Mouse (Mus musculus) mature B cell (primary cell): Measurements from ENCODE around the gene Boc.

Source experiments
- in situ Hi-C: fragments of 300-500 bp; cut with MboI; formaldehyde crosslinking; loops from 2 replicates; pipeline ENCODE4 v1.14.3; 2019

The Boc gene

DNA sequence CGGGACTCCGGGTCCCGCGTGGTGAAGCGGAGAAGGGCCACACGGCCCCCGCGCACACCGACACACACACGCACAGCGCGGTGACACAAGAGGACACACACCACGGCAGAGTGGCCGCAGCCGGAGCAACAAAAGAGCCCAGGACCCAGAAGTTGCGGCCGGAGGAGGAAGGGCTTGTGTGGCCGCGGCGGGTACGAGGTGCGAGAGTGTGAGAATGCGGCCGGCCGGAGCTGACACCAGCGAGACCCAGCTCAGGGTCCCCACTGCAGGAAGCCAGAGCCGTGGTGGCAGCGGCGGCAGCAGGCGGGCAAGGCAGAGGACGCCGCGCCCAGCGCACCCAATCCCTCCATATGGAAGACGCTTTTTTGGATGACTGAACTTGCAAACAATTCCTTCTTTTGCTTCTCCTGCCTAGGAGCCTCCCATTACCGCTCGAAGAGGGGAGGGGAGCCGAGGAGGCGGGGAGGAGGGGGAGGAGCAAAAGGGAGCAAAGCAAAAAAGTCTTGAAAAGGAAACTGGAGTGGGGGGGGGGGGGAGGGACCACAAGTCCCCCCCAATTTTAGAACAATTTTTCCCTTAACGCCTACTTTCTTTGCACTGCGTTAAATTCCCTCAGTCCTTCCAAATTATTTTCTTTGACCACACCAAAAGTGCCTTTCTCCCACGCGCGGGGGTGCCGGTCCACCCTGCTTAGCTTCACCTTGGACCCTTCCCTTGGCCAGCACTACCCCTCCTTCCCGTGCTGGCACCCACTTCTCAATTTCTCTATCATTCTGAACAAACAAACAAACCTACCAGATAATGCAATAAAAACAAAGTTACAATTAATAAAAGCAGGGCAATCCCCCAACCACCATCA lies at the start of gene Boc:
Gene Boc, minus strand, starts transcription at position 427 of the 859 bp plus-strand sequence.
- in situ Hi-C loops, result no loop called here

DNA sequence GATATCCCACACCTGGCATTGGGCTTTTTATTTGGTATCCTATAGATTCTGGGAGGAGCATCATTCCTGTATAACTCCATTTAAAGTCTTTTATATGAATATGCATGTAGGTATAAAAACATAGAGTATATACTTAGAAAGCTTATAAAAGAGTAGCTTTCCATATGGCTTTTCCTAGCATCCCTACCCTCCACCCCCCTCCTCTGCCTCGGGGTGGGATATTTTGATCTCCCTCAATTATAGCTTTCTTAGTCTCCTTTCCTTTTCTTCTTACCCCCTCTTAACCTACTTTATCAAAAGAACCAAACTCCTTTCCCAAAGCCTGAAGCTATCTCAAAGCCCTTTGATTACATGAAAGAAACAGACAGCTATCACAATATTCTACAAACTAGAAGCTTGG lies 47.9 kb upstream of the Boc start:
- in situ Hi-C loops, result no loop called here

DNA sequence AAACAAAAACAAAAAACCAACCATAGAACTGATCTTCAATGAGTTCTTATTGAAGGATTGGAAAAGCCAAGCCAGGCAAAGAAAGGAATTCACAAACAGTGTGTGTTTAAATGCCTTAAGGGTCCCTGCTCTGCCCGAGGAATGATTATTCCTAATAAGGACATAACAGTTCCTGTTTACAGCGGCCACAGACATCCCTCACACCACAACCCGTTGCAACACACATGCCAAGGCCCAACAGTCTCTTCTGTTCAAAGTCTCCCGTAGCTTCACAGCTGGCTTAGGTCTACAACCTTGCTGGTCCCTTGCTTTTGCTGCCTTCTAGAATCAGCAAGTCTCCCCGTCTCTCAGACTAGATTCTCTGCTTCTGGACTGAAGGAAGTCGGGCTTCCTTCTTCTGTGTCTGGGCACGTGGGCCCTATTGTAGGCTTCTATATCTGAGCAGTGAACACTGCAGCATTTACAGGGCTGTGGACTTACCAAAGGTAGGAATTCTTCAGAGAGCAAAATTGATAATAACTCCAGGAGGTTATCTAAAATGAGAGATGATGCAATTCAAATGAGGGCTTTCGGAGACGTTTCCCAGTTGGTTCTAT lies 45.4 kb upstream of the Boc start:
- in situ Hi-C loops, result no loop called here

DNA sequence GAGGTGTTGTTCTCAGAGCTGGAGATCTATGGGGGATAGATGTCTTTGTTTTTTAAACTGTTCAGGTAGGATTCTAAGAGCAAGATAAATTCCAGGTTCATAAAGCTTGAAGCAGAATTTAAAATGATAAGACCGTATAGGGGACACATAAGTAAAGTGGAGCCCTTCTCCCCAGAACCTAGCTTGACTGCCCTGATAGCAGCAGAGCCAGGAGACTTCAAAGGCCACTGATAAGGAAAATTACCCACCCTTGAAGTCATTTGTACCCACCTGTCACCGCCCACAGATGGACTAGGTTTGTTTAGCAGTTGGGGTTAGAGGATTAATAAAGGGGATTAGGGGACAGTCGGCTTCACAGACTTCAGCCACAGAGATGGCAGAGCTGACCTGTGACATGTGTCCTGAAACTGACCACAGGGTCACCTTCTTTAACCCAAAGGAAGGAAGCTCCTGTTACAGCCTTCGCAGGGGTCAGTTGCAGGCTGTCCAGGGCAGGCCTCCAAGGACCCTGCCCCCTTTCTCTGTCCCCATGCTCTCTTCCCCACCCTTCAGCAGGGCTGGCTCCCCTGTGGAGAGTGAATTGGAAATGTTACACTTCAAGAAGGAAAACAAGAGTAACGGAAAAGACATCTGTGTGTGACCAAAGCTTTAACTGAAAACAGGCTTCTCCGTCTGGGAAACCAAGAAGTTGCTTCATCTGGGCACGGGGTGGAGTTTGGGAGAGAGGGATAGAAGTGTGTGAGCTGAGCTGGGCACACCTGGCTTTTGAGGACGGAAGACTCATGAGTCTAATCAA lies 43.5 kb upstream of the Boc start:
- in situ Hi-C loops, result no loop called here

DNA sequence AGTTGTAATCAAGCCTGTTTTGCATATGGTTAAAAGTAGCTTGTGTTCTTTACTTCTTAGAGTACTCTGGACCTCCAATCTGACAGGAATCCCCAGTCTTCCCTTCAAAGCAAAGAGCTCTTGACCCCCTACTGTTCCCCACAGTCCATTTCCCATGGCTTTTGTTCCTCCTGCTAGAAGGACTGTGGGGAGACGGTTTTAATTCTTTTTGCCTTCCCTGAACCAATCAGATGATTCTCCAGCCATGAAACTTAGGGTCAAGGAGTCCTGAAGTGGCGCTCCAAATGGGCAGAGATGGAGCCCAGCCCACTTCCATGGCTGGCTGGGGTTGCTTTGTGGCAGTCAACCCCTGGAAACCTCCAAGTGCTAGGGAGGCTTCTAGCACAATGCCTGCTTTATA lies 42.5 kb upstream of the Boc start:
- in situ Hi-C loops, result no loop called here

DNA sequence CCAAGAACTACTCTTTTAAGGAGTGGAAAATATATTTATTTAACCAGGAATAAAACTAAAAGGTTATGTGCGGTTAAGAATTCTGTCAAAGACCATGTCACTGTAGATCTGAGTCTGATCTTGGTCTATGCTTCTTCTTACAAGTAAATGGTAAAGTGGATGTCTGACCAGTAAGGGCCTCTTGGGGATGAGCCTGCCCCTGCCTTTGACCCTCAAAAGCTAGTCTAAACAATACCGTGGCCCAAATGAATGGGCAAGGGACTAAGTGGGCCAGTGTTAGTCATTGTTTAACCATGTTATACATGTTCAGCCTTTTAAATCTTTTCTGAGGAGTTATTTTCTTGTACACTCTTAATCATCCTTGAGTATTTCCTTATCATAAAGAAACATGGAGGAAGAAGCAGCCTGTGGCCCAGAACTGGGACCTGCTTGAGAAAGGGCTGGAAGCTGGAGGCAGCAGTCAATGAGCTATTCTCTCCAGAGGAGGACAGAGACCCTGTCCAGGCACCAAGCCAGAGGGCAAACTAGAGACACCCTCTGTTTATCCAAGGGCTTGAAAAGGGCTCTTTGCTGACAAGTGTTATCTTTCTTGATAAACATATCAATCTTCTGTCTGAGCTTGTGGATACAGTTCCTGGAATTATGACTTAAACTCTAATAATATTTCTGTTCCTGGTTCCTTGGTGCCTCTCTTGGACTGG lies 38.6 kb upstream of the Boc start:
- in situ Hi-C loops, result no loop called here

DNA sequence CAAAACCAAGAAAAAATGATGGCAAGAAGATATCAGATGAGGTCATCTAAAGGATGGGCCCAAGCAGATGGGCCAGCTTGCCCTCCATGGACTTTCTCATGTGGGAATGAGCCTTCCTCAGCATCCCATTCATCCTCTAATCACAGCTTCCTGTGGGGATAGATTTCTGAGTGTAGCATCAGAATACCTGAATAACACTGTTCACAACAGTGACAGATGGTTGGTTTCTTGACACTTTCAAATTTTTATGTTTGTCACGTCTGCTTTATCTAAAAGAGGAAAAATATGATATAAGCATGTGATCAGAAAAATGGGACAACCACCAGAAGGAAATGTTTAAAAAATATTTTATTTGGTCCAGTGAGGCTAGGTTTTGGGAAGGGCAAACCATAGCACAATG lies 30.8 kb upstream of the Boc start:
- in situ Hi-C loops, result no loop called here

DNA sequence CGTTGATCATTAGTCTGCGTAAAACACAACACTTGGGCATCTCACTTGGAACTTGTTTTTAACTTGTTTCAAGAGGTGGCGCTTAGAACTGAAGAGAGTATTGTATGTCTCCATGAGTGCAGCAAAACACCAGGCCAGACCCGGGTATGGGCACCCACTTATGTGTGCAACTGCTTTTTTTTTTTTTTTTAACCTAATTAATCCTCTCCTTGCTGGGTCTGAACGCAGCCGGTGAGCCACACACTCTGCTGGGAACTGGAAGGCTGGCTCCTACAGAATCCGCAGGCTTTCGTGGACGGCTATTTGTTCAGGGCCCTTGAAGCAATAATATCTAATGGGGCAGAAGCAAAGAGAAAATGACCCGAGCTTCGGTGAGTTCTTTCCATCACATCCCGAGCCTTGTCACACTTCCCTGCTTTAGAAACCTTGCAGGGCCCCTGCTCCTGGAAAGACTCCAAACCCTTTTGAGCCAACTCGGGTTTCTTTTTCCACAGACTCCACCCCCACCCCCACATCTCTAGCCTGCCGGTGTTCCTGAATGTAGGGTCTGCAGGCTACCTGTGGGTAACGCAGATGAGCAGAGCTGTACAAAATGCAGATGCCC lies 20.8 kb upstream of the Boc start:
- in situ Hi-C loops, result no loop called here

DNA sequence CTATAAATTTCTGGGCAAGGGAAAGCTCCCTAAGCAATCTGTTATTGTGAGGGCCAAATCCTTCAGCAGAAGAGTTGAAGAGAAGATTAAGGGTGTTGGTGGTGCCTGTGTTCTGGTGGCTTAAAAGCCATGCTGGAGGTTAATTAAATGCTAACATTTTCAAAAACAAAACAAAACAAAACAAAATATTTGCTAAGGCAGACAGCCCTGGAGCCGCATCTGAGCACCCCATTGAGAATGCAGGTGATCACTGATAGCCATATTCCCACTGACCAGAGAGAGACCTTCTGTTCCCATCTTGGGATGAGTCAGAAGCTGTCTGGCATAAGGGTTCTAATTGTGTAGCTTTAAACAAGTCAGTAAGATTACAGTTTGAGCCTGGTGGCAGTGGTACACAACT lies 19.9 kb upstream of the Boc start:
- in situ Hi-C loops, result no loop called here

DNA sequence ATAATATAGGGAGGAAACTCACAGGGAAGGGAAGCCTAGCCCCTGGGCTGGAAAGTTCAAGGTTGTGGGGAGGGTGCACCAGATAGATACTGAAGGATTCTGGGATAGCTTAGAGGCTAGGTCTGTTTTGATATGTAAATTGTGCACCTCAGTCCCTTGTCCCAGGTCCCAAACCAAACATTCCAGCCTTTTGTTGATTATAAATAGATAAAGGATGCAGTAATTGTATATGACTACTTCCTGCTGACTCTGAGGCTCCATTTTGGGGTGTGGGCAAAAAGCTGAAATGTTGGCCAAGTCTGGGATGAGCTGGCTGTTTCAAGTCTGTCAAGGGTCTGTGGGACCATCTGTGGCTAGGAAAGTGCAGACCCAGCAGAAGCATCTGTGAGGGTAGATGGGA lies 9.4 kb upstream of the Boc start:
- in situ Hi-C loops, result no loop called here

DNA sequence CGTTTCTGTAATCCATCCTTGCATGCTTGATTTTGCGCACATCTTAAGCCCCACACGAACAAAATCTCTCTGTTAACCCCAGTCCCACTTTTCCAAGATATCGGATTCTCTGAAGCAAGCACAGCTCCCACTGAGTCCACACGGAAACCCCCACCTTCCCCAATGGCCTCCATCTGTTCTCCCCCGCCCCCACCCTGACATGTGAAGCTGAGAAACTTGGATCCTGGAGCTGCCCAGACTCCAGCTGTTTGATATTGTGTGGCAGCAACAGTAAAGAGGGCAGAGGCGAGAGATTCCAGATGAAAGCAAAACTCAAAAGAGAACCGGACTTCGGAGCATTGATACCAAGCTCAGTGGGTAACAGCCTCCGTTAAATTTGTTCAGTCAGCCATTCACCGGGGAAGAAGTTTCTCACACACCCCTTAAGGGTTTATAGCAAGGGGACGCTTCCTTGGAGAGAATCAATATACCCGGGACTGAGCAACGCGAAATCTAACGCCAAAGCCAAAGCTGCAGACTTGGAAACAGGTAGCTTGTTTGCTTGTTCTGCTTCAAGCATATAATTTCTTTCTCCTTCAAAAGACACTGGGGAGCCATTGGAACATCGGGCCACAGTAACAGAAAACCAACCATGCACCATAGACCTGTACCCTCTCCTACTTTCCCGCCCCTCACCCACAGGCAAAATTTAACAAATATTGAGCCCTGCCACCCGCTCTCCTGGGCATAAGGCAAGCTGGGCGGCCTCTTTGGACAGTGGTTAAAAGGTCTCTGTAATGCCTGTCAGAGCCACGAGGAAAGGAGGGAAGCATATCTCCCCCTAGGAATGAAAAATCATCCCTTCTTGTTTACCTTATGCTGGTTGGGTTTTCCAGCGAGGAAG lies 6.9 kb upstream of the Boc start:
- in situ Hi-C loops, result no loop called here

DNA sequence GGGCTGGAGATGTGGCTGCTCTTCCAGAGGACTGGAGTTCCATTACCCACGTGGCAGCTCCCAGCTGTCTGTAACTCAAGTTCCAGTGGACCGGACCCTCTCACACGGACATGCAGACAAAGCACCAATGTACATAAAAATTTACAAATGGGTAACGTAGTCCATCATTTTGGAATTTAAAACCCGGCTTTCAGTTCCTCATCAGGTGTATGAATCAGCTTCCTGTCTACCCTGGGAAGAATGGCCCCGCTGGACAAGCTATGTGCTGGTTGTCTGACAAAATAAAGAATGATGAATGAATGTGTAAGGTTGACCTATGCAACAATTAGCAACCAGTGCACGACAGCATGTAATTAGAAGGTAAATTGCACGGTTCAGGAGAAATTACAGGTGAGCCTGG lies 5.7 kb upstream of the Boc start:
- in situ Hi-C loops, result no loop called here

DNA sequence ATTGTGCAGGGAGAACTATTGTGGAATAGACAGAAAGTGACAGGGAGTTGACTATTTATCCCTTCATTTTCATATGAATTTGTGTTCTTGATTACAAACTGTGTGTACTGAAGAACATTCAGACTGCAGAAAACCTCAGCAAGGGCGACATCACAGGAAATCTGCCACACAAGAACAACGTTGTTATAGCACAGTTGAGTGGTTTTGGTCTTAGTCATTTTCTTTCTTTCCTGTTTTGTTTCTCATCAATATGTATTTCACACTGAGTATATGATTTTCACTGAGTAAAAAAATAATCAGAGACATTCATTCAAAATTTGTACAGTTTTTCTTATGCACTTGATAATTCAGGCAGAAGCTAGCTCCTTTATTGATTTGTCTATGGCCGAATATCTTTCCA lies 3.4 kb upstream of the Boc start:
- in situ Hi-C loops, result no loop called here

DNA sequence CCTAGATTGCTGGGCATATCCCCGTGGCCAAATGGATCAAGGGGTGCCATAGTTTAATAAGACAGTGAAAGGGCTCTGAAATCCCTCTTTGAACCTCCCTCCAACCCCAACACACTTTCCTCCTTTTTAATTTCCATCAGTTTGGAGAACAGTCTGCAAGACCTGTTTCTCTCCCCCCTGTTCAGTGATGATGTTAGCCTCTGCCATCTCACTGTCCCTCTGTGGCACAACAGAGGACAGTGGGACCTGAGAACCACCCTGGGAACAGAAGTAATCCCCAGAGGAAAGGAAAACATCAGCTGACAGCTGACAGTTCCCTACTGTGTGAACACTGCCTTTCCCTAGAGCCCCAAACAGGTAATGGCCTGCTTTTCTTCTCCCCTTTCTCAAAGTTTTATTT lies 1.5 kb upstream of the Boc start:
- in situ Hi-C loops, result no loop called here

DNA sequence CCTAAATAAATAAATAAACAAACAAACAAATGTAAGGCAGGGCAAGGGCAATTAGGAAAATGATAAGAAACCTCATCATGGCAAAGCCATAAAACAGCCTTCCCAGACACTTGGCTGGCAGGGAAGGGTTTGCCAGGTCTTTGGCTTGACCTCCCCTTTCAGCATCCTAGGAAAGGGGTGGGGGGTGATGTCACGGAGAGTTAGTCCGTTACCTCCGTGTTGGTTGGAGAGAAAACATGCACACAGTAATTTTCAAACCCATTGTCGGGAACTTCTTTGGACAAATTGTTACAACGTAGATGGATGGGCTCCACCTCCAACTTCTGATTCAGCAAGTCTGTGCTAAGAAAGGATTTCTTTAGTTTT lies 616 bp upstream of the Boc start:
- in situ Hi-C loops, result no loop called here

DNA sequence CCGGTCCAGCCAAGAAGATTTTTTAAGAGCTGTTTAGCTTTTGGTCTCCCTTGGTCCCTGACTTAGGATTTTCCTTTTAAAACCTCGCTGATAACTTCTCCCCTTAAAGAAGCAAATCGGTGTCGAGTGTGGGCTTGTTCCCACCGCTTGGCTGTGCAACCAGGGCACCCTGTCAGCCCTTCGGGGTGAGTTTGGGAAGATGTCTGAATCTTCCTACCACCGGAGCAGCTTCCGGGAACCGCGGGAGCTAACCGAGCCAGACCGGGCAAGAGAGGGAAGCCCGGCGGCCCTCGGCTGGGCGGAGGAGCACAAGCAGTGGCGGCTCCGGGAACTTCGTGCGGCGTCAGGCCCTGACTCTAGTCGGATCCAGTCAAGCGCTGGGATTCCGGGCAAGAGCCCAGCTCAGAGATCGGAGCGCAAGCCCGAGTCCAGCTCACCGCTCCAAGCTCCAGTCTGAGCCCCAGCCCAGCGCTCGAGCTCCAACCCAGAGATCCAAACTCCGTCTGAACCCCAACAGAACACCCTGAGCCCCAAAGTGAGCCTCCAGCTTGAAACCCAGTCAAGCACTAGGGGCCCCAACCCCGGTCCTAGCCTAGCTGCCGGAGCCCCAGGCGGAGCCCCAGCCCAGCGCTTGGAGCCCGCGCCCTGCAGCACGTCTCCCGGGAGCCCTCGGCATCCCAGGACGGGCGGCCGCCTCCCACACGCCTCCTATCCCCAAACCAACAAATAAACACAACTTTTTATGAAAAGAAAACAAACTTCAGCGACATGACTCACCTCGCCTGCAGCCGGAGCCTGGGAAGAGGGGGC lies 831 bp downstream of the Boc start:
- in situ Hi-C loops, result no loop called here

DNA sequence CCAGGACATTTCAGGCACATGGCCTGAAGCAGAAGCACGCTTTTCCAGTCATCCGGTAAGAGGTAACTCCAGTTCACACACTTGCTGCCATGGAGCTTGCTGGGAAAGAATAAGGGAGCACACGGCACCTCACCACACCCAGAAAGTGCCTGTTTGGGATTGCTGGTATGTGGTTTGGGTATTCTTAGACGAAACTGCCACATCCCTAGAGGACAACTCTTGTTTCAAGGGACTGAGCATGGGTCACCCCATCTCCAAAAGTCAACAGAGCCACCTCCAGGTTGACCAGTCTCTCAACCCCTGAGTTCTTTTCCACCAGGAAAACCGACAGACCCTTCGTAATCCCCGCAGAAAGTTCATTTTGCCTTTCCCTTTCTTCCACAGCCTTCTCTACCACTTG lies 1.6 kb downstream of the Boc start:
- in situ Hi-C loops, result no loop called here

DNA sequence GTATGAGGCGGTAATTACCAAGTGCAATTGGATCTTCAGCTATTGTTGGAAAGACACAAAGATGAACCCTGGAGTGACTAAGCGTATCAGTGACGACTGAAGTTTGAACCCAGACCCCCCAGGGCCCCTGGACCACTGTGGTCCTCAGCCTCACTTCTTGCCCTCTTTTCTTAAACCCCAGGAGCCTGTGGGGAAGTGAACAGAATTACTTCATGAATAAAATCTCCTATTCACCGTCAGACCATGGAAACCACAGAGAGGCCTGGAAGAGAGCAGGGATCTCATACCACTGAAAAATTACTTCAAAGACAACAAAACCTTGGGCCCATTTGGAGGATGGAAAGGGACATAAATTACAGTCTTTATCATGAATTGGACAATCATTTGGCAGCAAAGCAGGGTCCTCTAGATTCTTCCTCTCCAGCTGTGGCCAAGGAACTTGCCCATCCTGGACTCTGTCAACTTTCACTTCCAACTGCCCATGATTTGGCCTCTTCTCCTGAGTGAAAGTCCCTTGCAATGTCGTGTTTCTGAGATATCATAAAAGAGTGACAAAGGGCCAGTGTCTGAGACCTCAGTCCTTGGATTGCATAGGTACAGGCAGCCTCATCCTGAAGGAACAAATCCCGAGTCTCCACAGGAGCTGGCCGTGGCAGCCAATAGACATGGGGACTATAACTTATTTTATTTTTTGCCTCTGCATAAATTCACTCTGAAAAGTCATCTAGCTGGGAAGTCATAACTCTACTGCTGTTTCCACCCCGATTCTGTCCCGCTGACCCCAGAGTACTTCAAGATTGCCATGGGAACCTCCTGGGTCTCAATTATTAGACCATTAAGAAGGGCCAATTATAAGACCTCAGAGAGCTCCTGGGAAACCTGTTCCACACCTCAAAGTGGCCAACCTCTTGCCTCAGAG lies 2.6 kb downstream of the Boc start:
- in situ Hi-C loops, result no loop called here

DNA sequence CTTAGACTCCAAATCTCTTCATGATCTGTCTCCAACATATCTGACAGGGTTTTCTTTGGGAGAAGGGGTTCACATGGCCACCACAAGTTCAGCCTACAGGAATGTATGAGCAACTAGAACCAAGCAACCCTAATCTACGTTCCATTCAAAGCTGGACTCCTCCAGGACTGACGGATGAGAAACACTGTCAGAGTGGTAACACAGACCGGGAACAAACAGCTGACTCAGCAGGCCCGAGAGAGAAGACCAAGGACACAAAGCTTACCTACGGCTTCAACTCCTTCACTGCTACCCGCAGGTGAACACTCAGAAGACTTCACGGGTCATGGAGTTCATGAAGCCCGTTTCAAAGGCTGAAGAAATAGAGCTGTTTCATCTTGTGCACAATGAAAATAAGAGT lies 4.8 kb downstream of the Boc start:
- in situ Hi-C loops, result no loop called here
